In the genomic region with DNA sequence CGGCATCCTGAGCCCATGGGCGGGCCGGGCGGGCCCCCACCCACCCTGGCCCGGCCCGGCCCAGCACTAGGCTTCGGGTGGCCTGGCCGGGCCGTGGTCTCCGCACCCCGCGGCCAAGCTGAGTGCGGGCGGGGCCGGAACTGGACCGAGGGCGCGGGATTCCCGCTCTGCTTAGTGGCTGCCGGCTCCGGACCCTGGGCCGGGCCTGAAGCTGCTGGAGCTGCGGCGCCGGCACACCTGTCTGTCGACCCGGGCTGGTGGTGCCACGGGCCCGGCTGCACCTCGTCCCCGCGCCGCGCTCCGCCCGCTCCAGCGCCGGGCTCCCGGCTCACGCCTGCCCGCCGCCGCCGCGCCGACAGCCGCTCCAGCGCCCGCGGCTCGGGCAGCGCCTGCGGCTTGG, we compare ENCODE assay signal across 8 mouse cellular contexts. TPM values are rescaled to one million over a fixed set of nuclear protein-coding genes. Genes with fewer than 3 reads are reported as not detected.
A peak's percentile ranks its signal among the peaks of the same experiment; 100 is the strongest.
DNase-seq lines count a peak whose midpoint lies in the region; ATAC-seq and TF ChIP-seq lines count a peak whose summit lies in the region.

Gene Kcnh2 (minus strand): TSS at position 327 of the 400 bp plus-strand sequence.

- 0% methylated on average over 31 of the region's 53 CpGs for WGBS in forebrain, embryonic 16.5 days
- under 1% methylated on average over 24 of the region's 53 CpGs for WGBS in midbrain, postnatal 0 days

- peak within 1 kb of the TSS; percentile 75 for H3K4me3 ChIP-seq in G1E (ENCODE audit: low read depth, low read length)
- H3K4me3 ChIP-seq in forebrain, embryonic 16.5 days (replicated peaks; ENCODE audit: low read length): peak within 1 kb of the TSS; percentile 68
- peak within 1 kb of the TSS; percentile 88 for H3K4me3 ChIP-seq in midbrain, postnatal 0 days (ENCODE audit: low read depth, low read length)

- peak within 1 kb of the TSS; percentile 83 for H3K27ac ChIP-seq in forebrain, embryonic 16.5 days (ENCODE audit: low read length)
- peak within 1 kb of the TSS; percentile 86 for H3K27ac ChIP-seq in midbrain, postnatal 0 days (ENCODE audit: low read depth, low read length)

- H3K36me3 ChIP-seq in G1E (replicated peaks): peaks cover 3% of the 10 kb centered on the region
- no peaks in the 10 kb centered on the region for H3K36me3 ChIP-seq in forebrain, embryonic 16.5 days (ENCODE audit: control insufficient read depth, insufficient read depth)
- no peaks in the 10 kb centered on the region; the same call in 1 of the 2 replicates for H3K36me3 ChIP-seq in midbrain, postnatal 0 days (ENCODE audit: insufficient read depth, low read length)

- H3K9me3 ChIP-seq in G1E (replicated peaks): no peaks in the 10 kb centered on the region
- no peaks in the 10 kb centered on the region for H3K9me3 ChIP-seq in forebrain, embryonic 16.5 days (ENCODE audit: control insufficient read depth, low read length)
- no peaks in the 10 kb centered on the region for H3K9me3 ChIP-seq in midbrain, postnatal 0 days (ENCODE audit: low read length)

- no peak for TF ChIP-seq CTCF in G1E (IDR thresholded peaks at IDR 0.05; ENCODE audit: low read depth, low read length)
- TF ChIP-seq CTCF in midbrain, postnatal 0 days (IDR thresholded peaks at IDR 0.05): no peak

- peak within 1 kb of the TSS; percentile 87 for H3K4me2 ChIP-seq in forebrain, embryonic 16.5 days (ENCODE audit: low read length)
- H3K4me2 ChIP-seq in midbrain, postnatal 0 days (ENCODE audit: low read depth, low read length, poor library complexity, severe bottlenecking): peak within 1 kb of the TSS; percentile 78

- peaks cover 54% of the 10 kb centered on the region for H3K27me3 ChIP-seq in G1E (ENCODE audit: insufficient read depth, low read length)
- 0 out of 2 replicates have a peak, but pooled peaks cover 2% of the 10 kb centered on the region for H3K27me3 ChIP-seq in forebrain, embryonic 16.5 days (replicated peaks; ENCODE audit: control insufficient read depth, insufficient read depth, low read length)
- no peaks in the 10 kb centered on the region for H3K27me3 ChIP-seq in midbrain, postnatal 0 days (ENCODE audit: insufficient read depth, low read length)

- no peak for ATAC-seq in G1E (ENCODE audit: extremely low read depth, insufficient number of reproducible peaks, low FRiP score, poor library complexity, severe bottlenecking)
- peak; percentile 45; the same call in 1 of the 2 replicates for ATAC-seq in forebrain, embryonic 16.5 days
- no peak; the same call in 1 of the 2 replicates for ATAC-seq in midbrain, postnatal 0 days (ENCODE audit: low FRiP score)

- peak within 1 kb of the TSS; percentile 80 for H3K9ac ChIP-seq in forebrain, embryonic 16.5 days (replicated peaks; ENCODE audit: low read depth, low read length)
- H3K9ac ChIP-seq in midbrain, postnatal 0 days (replicated peaks; ENCODE audit: low read length, poor library complexity, severe bottlenecking): peak within 1 kb of the TSS; percentile 81

- peaks cover 68% of the 10 kb centered on the region for H3K4me1 ChIP-seq in G1E (ENCODE audit: insufficient read depth, low read depth, low read length)
- H3K4me1 ChIP-seq in forebrain, embryonic 16.5 days (replicated peaks; ENCODE audit: control insufficient read depth, insufficient read depth, low read length): peaks cover 36% of the 10 kb centered on the region
- H3K4me1 ChIP-seq in midbrain, postnatal 0 days (ENCODE audit: insufficient read depth, low read length): peaks cover 25% of the 10 kb centered on the region

- DNase-seq in gastrocnemius, postnatal 4 days (ENCODE audit: low spot score in 2 of 2): no peak
- no peak for DNase-seq in gastrocnemius, postnatal 25 days
- no peak for DNase-seq in G1E (ENCODE audit: low spot score)
- no peak for DNase-seq in layer of hippocampus, postnatal 10 days (ENCODE audit: low spot score in 2 of 2)
- no peak for DNase-seq in midbrain, postnatal 0 days (ENCODE audit: low spot score)
- no peak for DNase-seq in MN1 (ENCODE audit: low spot score)
- DNase-seq in kidney, postnatal 25 days: no peak

RNA-seq across cellular contexts. Expression of gene Kcnh2, which starts in this region (rescaled TPM):
- total RNA-seq in gastrocnemius, postnatal 4 days (2021): 10 to 100 TPM; 22.4 to 24.6 TPM
- 1 to 10 TPM; 2.1 to 3.7 TPM for total RNA-seq in gastrocnemius, postnatal 25 days (2021)
- total RNA-seq in G1E (2014; fragmentation: Nextera tagmentation) (3.3 and 6.8 TPM in 2 replicates), G1E (2017) (1.0 and 1.3 TPM in 2 replicates)
- polyA plus RNA-seq in G1E (2012): 12.6 and 15.1 TPM in 2 replicates
- polyA plus RNA-seq in forebrain, embryonic 16.5 days (2015; fragmentation: Nextera tagmentation; extraction: Ambion mirVana): 4.7 and 6.2 TPM in 2 replicates
- 10 to 100 TPM; 15.0 to 18.6 TPM for total RNA-seq in layer of hippocampus, postnatal 10 days (2021)
- 46.9 and 60.2 TPM in 2 replicates for total RNA-seq in midbrain, postnatal 0 days (2014; rRNA removed)
- 10.1 and 11.1 TPM in 2 replicates for polyA plus RNA-seq in midbrain, postnatal 0 days (2015; fragmentation: Nextera tagmentation; extraction: Ambion mirVana)
